Mouse (Mus musculus) B cell, adult 67 days (primary cell): ENCODE data around the gene Gpatch11. TPM values are rescaled to one million over a fixed set of nuclear protein-coding genes. Genes with fewer than 3 reads are reported as not detected.

ENCODE experiments used
- total RNA-seq, 2 experiments: library from RNA; stranded (reverse); gene quantifications; 4 replicates each; pipeline ENCODE4 v1.2.4; 2023

Gpatch11 gene
- 10 to 100 TPM; 27.0 to 44.3 TPM for total RNA-seq

GRCm38 (mm10) chr17:78834856-78835835 lies at the start of gene Gpatch11, which contains the start of gene Heatr5b:
Gpatch11 (plus strand) TSS chr17:78835567.
Heatr5b (minus strand) TSS chr17:78835364.

GRCm38 (mm10) chr17:78882401-78883112 lies 47.2 kb downstream of the Gpatch11 start, which contains the start of gene Eif2ak2:
Eif2ak2 (minus strand) TSS chr17:78882573.

Other genes with a start within 250 kb of the Gpatch11 start
- gene Strn, start 98.4 kb upstream of the Gpatch11 start, total RNA-seq = 10 to 100 TPM; 33.1 to 38.4 TPM
- 10 to 100 TPM; 36.2 to 40.1 TPM for gene Heatr5b, start 203 bp upstream of the Gpatch11 start, total RNA-seq
- 10 to 100 TPM; 29.6 to 43.8 TPM for gene Eif2ak2, start 47.0 kb downstream of the Gpatch11 start, total RNA-seq
- gene Sult6b1, start 71.4 kb downstream of the Gpatch11 start, total RNA-seq = not detected
- 10 to 100 TPM; 12.0 to 14.7 TPM for gene Cebpzos, start 80.9 kb downstream of the Gpatch11 start, total RNA-seq
- gene Cebpz, start 101.5 kb downstream of the Gpatch11 start, total RNA-seq = 100 to 1,000 TPM; 105 to 111 TPM
- gene Ndufaf7, start 101.6 kb downstream of the Gpatch11 start, total RNA-seq = 10 to 100 TPM; 24.9 to 27.7 TPM
- 10 to 100 TPM; 53.6 to 55.3 TPM for gene Prkd3, start 185.2 kb downstream of the Gpatch11 start, total RNA-seq
- not detected for gene Qpct, start 216.3 kb downstream of the Gpatch11 start, total RNA-seq